Mouse (Mus musculus) myocyte (in vitro differentiated cells): ENCODE results near the gene Ipo4.

Experiments used
- E2F4 ChIP-seq: IDR thresholded peaks from one replicate; pipeline ENCODE4 v1.6.1; 2011; ENCODE audit warnings: mild to moderate bottlenecking, control low read depth, moderate library complexity; ENCODE audit not compliant: insufficient read depth
- MYOD1 ChIP-seq, 3 experiments: IDR thresholded peaks; one replicate each; pipeline ENCODE4 v1.6.1; 2011; ENCODE audit warnings: control low read depth in 2 of 3, low read depth in 2 of 3, mild to moderate bottlenecking in 2 of 3, moderate library complexity in 1 of 3; ENCODE audit not compliant: insufficient read length in 2 of 3, control insufficient read depth in 1 of 3
- MYOG ChIP-seq, 3 experiments: IDR thresholded peaks; one replicate each; pipeline ENCODE4 v1.6.1; 2011; ENCODE audit warnings: control low read depth in 2 of 3, low read depth in 2 of 3, mild to moderate bottlenecking in 2 of 3; ENCODE audit not compliant: insufficient read length in 2 of 3, control insufficient read depth in 1 of 3, insufficient read depth in 1 of 3
- POLR2A ChIP-seq: IDR thresholded peaks from one replicate; pipeline ENCODE4 v1.6.1; 2011; ENCODE audit warnings: low read depth, mild to moderate bottlenecking, control low read depth, moderate library complexity; ENCODE audit not compliant: insufficient read length
- POLR2AphosphoS2 ChIP-seq: IDR thresholded peaks from one replicate; pipeline ENCODE4 v1.6.1; 2011; ENCODE audit warnings: low read depth, control low read depth; ENCODE audit not compliant: insufficient read length
- TCF12 ChIP-seq: IDR thresholded peaks from one replicate; pipeline ENCODE4 v1.6.1; 2011; ENCODE audit warnings: mild to moderate bottlenecking, control low read depth; ENCODE audit not compliant: poor library complexity, insufficient read depth, severe bottlenecking

- no peak for TF ChIP-seq POLR2A
- TF ChIP-seq MYOD1 (IDR thresholded peaks at IDR 0.05; ENCODE audit: control insufficient read depth in 1 of 3, insufficient read length in 2 of 3, low read depth in 2 of 3) = no peak
- no peak for TF ChIP-seq TCF12
- no peak for TF ChIP-seq MYOG (IDR thresholded peaks at IDR 0.05; ENCODE audit: control insufficient read depth in 1 of 3, insufficient read depth in 1 of 3, insufficient read length in 2 of 3, low read depth in 2 of 3)
- no peak for TF ChIP-seq POLR2AphosphoS2
- no peak for TF ChIP-seq E2F4
Measured at GRCm38 (mm10) chr14:55642679-55643059, 6.9 kb upstream of the Ipo4 start.
